Mouse (Mus musculus) liver, embryonic 11.5 days (tissue): Measurements from ENCODE around the gene Dock3. TPM values are rescaled to one million over a fixed set of nuclear protein-coding genes. Genes with fewer than 3 reads are reported as not detected.
"Not testable (repeated sequence)": the region's sequence is repeated elsewhere in the genome, so short reads cannot be mapped to it uniquely, and the experiment has no call there.

Experiments used
- ATAC-seq: fragments of 200-750 bp; cut with Nextera tagmentation; replicated peaks from 2 replicates; pipeline ENCODE4 v1.8.0; 2017; ENCODE audit warnings: moderate number of reproducible peaks, mild to moderate bottlenecking, moderate TSS enrichment, moderate library complexity; ENCODE audit not compliant: low FRiP score
- DNase-seq: peaks from one replicate; pipeline ENCODE4 v3.0.0-alpha.2; 2017; ENCODE audit warnings: low spot score
- H3K27ac ChIP-seq: fragments of 300-500 bp; sonication (generic); 2 replicates; pipeline ENCODE4 v1.5.1; 2014; ENCODE audit warnings: mild to moderate bottlenecking, low read depth, low read length, control low read depth
- H3K27me3 ChIP-seq: fragments of 300-500 bp; sonication (generic); replicated peaks from 2 replicates; pipeline ENCODE4 v1.6.1; 2014; ENCODE audit warnings: low read length, mixed read lengths; ENCODE audit not compliant: control insufficient read depth, insufficient read depth
- H3K36me3 ChIP-seq: fragments of 300-500 bp; sonication (generic); 2 replicates; pipeline ENCODE4 v1.6.1; 2014; ENCODE audit warnings: mild to moderate bottlenecking, low read length, moderate library complexity, mixed read lengths; ENCODE audit not compliant: control insufficient read depth, insufficient read depth
- H3K4me1 ChIP-seq: fragments of 300-500 bp; sonication (generic); replicated peaks from 2 replicates; pipeline ENCODE4 v1.6.1; 2014; ENCODE audit warnings: low read length, mixed read lengths; ENCODE audit not compliant: control insufficient read depth, insufficient read depth
- H3K4me2 ChIP-seq: fragments of 300-500 bp; sonication (generic); 2 replicates; pipeline ENCODE4 v1.6.1; 2014; ENCODE audit warnings: mild to moderate bottlenecking, control low read depth, moderate library complexity
- H3K4me3 ChIP-seq: fragments of 300-500 bp; sonication (generic); 2 replicates; pipeline ENCODE4 v1.5.1; 2014; ENCODE audit warnings: low read depth, low read length, control low read depth
- H3K9ac ChIP-seq: fragments of 300-500 bp; sonication (generic); 2 replicates; pipeline ENCODE4 v1.6.1; 2014; ENCODE audit warnings: low read depth, low read length, control low read depth
- H3K9me3 ChIP-seq: fragments of 300-500 bp; sonication (generic); 2 replicates; pipeline ENCODE4 v1.6.1; 2016; ENCODE audit warnings: low read length, inconsistent platforms, mixed read lengths; ENCODE audit not compliant: control insufficient read depth
- WGBS: fragments of 180-500 bp; shearing (Covaris S2); extraction: QIAGEN DNeasy Blood & Tissue Kit; methylation state at CpG from one replicate; pipeline ENCODE4 v1.1.7; 2014; 5-methylcytosine and 5-hydroxymethylcytosine counted together
- polyA plus RNA-seq: library from polyadenylated mRNA; unstranded; fragments of >200 nt; fragmentation: Nextera tagmentation; extraction: Ambion mirVana; gene quantifications from 2 replicates; pipeline ENCODE4 v1.2.1, GENCODE M21; 2014

Dock3 gene
- polyA plus RNA-seq, 1 experiment from 2014 or later, result 0.41 TPM

GRCm38 (mm10) chr9:107165792-107166191 is 65.9 kb downstream of the Dock3 start:
- no peaks in the 10 kb centered on the region for H3K36me3 ChIP-seq
- no peak overlapping the region for H3K4me3 ChIP-seq
- WGBS, result 82% methylated on average over 4 of the region's 4 CpGs
- no peak overlapping the region for H3K27ac ChIP-seq
- no peak overlapping the region for H3K9ac ChIP-seq
- H3K9me3 ChIP-seq, result no peaks in the 10 kb centered on the region
- no peak overlapping the region for H3K4me2 ChIP-seq
- DNase-seq (no peak), ATAC-seq (no peak)
- H3K27me3 ChIP-seq, result no peaks in the 10 kb centered on the region
- H3K4me1 ChIP-seq, result no peaks in the 10 kb centered on the region

- Histone ChIP-seq H3K4me1 (no peaks in the 10 kb centered on the region), H3K4me3 (no peak overlapping the region), H3K27ac (no peak overlapping the region), H3K36me3 (no peaks in the 10 kb centered on the region), H3K9ac (no peak overlapping the region), H3K4me2 (no peak overlapping the region), H3K27me3 (no peaks in the 10 kb centered on the region), H3K9me3 (no peaks in the 10 kb centered on the region)
- ATAC-seq (no peak), DNase-seq (no peak)
- WGBS, result 11% methylated on average over 3 of the region's 3 CpGs
These were observed 66.9 kb downstream of the Dock3 start for GRCm38 (mm10) chr9:107164825-107165224.

DNA sequence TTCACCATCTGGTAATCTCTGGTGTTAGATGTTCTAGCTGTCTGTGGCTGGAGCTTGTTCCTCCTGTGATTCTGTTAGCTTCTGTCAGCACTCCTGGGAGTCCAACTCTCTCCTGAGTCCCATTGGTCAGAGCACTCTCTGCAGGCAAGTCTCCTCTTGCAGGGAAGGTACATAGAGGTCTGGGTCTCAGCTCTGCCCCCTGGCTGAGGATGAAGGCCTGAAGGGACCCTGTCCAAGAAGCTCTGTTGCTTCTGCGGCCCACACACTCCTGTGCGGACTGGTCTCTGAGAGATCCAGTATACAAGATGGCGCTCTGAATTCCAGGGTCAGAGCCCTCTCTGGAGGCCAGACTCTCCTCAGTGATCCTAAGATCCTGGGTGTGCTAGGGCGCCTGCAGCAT is 75.3 kb downstream of the Dock3 start:
- not testable (repeated sequence) for H3K4me3 ChIP-seq, H3K4me2 ChIP-seq, H3K27ac ChIP-seq, H3K27me3 ChIP-seq, H3K9ac ChIP-seq, H3K4me1 ChIP-seq, ATAC-seq, DNase-seq, H3K36me3 ChIP-seq, H3K9me3 ChIP-seq
- WGBS, result 74% methylated on average over 4 of the region's 4 CpGs

DNA sequence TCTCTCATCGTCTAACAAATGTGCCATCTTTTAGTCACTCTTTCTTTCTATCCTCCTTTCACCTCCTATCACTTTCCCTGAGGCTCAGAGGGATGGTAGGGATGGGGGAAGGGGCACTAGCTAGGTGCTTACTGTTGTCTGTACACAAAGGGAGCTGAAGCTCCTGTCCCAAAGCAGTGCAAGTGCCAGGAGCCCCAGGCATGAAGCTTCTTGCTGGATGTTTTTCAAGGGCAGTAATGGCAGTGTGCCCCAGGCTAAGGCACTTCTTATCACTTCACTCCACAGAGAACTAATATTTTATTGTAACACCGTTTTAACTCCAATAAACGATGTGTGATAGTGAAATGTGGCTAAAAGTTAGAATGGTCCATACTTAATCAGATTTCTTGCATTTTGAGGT is 118.9 kb downstream of the Dock3 start:
- WGBS, result 51% methylated on average over 3 of the region's 3 CpGs
- no peaks in the 10 kb centered on the region for H3K36me3 ChIP-seq
- no peak for DNase-seq
- no peak for ATAC-seq
- no peaks in the 10 kb centered on the region for H3K4me1 ChIP-seq
- H3K4me3 ChIP-seq, result no peak overlapping the region
- no peak overlapping the region for H3K9ac ChIP-seq
- H3K27ac ChIP-seq, result no peak overlapping the region
- H3K9me3 ChIP-seq, result no peaks in the 10 kb centered on the region
- no peak overlapping the region for H3K4me2 ChIP-seq
- H3K27me3 ChIP-seq, result no peaks in the 10 kb centered on the region

DNA sequence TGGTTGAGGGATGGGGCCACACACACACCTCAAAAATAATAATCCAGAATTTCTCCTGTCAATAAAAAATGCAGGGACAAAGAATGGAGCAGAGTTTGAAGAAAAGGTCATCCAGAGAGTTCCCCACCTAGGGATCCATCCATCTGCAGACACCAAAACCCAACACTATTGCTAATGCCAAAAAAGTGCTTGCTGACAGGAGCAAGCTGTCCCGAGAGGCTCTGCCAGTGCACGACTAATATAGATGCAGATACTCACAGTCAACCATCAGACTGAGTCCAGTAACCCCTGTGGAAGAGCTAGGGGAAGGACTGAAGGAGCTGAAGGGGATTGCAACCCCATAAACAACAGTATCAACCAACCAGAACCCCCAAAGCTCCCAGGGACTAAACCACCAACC is 119.7 kb downstream of the Dock3 start:
- no peak overlapping the region for H3K4me3 ChIP-seq

DNA sequence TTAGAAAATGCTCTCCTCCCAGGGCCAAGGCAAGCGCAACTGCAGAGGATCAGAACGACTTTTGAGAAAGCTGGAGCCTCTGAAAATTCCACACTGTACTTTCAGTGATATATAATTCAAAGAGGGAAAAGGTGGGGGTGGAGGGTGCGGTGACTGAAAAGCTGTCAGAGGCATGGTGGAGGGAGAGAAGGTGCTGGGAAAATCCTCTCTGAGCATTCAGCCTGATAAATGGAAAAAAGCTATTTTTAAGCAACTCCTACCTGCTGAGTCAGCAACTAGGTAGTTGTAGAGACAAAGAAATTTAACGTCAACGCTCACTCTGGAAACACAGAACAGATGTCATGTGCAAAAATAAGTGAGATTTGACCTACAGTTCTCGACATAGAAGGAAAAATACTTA is 132.2 kb downstream of the Dock3 start:
- no peaks in the 10 kb centered on the region for H3K4me1 ChIP-seq
- H3K36me3 ChIP-seq, result no peaks in the 10 kb centered on the region
- no peak overlapping the region for H3K9ac ChIP-seq
- ATAC-seq (no peak), DNase-seq (no peak)
- WGBS, result 70% methylated on average over 6 of the region's 6 CpGs
- H3K27ac ChIP-seq, result no peak overlapping the region
- H3K27me3 ChIP-seq, result no peaks in the 10 kb centered on the region
- H3K9me3 ChIP-seq, result no peaks in the 10 kb centered on the region
- no peak overlapping the region for H3K4me2 ChIP-seq
- H3K4me3 ChIP-seq, result no peak overlapping the region

More for the DNA sequence above, 119.7 kb downstream of the Dock3 start:
- 47% methylated on average over 2 of the region's 2 CpGs for WGBS
- no peak overlapping the region for H3K4me2 ChIP-seq
- ATAC-seq, result no peak
- DNase-seq, result no peak
- no peaks in the 10 kb centered on the region for H3K36me3 ChIP-seq
- no peaks in the 10 kb centered on the region for H3K9me3 ChIP-seq
- no peak overlapping the region for H3K9ac ChIP-seq
- no peak overlapping the region for H3K27ac ChIP-seq
- no peaks in the 10 kb centered on the region for H3K4me1 ChIP-seq
- H3K27me3 ChIP-seq, result no peaks in the 10 kb centered on the region

- H3K27ac ChIP-seq, H3K4me2 ChIP-seq, H3K27me3 ChIP-seq, DNase-seq, H3K9me3 ChIP-seq, H3K4me1 ChIP-seq, ATAC-seq, H3K4me3 ChIP-seq, H3K36me3 ChIP-seq, H3K9ac ChIP-seq: not testable (repeated sequence)
- WGBS, result 48% methylated on average over 17 of the region's 17 CpGs
These were observed 142.3 kb downstream of the Dock3 start for GRCm38 (mm10) chr9:107089451-107089850.

DNA sequence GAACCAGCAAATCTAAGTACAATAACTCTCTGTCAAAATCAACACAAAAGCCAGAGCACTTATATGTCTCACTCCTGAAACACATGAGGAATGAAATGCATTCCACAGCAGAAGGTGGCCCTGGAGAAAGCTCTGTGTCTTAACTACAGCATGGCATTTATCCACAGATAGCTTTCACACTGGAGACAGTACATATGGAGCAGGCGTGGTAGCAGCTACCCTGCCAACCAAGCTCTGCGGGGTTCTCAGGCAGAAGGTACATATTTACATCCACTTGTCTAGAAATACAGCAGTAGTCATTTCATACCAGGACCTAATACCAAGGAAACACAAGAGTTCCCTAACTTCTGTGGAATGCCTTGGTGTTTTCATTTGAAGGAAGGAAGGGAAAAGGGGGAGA is 144.2 kb downstream of the Dock3 start:
- H3K27ac ChIP-seq, result no peak overlapping the region

DNA sequence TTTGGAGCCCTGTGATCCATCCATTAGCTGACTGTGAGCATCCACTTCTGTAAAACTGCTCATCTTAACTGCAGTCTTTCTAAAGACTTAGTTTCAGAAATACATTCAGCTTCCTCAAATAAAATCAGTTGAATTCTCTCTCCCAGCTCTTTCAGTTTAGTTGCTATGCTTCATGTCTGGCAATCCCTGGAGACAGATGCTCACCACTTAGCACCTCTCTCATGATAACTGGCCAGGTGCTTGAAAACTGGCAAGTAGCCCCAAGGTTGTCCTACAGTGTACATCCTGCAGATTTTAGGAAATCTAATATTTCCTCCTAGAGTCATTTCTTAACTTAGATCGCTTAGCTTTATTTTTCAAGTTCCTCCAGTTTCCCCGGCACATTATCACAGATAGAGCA is 193.8 kb downstream of the Dock3 start:
- H3K4me2 ChIP-seq, result no peak overlapping the region
- H3K4me1 ChIP-seq, result no peaks in the 10 kb centered on the region
- H3K27me3 ChIP-seq, result no peaks in the 10 kb centered on the region
- H3K36me3 ChIP-seq, result no peaks in the 10 kb centered on the region
- no peaks in the 10 kb centered on the region for H3K9me3 ChIP-seq
- no peak overlapping the region for H3K4me3 ChIP-seq
- H3K27ac ChIP-seq, result no peak overlapping the region
- no peak for ATAC-seq
- no peak overlapping the region for H3K9ac ChIP-seq
- WGBS, result 86% methylated on average over 2 of the region's 2 CpGs
- DNase-seq, result no peak

More for the DNA sequence above, 144.2 kb downstream of the Dock3 start:
- 79% methylated on average over 2 of the region's 2 CpGs for WGBS
- DNase-seq (no peak), ATAC-seq (no peak)
- H3K36me3 ChIP-seq, result no peaks in the 10 kb centered on the region
- no peak overlapping the region for H3K4me3 ChIP-seq
- no peaks in the 10 kb centered on the region for H3K9me3 ChIP-seq
- no peak overlapping the region for H3K9ac ChIP-seq
- H3K4me2 ChIP-seq, result no peak overlapping the region
- no peaks in the 10 kb centered on the region for H3K27me3 ChIP-seq
- H3K4me1 ChIP-seq, result no peaks in the 10 kb centered on the region
